Mouse (Mus musculus): ENCODE data around the gene Cyfip1.

DNA sequence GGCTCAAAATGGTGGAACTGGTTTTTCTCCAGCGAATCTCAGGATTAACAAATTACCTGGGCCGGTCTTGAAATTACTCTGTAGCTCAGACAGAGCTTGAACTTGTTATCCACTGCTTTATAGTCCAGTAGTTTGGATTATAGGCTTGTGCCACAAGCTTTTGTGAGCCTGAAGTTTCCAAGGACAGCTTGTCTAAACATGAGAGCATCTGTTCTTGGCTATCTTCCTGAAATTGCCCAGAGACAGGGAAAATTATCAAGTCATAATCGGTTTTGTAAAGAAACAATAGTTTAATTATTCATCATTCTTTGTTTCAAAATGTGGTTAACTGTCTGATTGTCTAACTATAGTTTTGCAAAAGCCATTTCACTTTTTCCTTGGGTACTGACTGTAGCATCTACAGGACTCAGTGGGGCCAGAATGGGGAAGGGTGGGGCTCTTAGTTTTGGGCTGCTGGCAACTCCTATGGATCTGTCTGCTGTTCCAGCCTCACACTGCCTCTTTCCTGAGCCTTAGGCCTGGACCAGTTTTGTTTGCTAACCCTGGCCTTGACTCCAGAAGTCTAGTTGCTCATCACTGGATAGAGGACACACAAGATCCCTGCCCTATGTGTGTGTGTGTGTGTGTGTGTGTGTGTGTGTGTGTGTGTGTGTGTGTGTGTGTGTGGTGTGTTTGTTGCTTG, 17.4 kb downstream of the Cyfip1 start:
- no peak for TF ChIP-seq CTCF (IDR thresholded peaks at IDR 0.05; ENCODE audit: control insufficient read depth, insufficient read depth, insufficient read length)
- TF ChIP-seq MYOD1 (IDR thresholded peaks at IDR 0.05; ENCODE audit: control insufficient read depth, insufficient read length, low read depth) = no peak
- no peak for TF ChIP-seq CEBPB (IDR thresholded peaks at IDR 0.05; ENCODE audit: low read depth)
- no peak for TF ChIP-seq MAX (IDR thresholded peaks at IDR 0.05)
- no peak for TF ChIP-seq USF1 (IDR thresholded peaks at IDR 0.05; ENCODE audit: low read depth)
- TF ChIP-seq FOSL1 (IDR thresholded peaks at IDR 0.05; ENCODE audit: insufficient read depth, low read length, poor library complexity, severe bottlenecking) = no peak

All from C2C12 (cell line).